In the genomic region with DNA sequence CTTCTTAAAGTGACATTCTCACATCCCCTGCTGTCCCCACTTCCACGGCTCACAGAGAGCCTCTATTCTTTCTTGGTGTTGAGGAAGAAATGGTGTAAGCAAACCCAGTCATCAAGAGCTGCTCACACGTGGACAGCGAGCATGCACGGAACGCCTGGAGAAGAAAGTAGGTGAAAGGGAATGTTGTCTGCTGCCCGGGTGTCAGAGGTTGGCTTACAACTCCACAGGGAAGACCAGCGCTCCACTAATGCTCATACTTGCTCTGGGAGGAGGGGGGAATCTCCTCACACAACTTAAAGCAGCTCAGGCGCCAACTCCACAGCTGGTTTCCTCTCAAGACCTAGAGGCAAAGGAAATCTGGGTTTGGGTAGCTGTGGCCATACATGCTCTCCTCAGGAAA, we compare ENCODE assay signal across 11 mouse cellular contexts.
DNase-seq lines count a peak whose midpoint lies in the region; ATAC-seq lines count a peak whose summit lies in the region.
"Had no signal": no experiment of that assay in that cellular context is flagged by ENCODE, and none has a peak within 500 bp of the region (broad histone marks: within the 10 kb centered on the region; RNA-seq: fewer than 3 reads in every experiment).

No protein-coding gene starts in this region.

- peak; percentile 53; the same call in 1 of the 2 replicates for ATAC-seq in lung, embryonic 16.5 days (ENCODE audit: low read depth)
- no peak for ATAC-seq in heart, embryonic 14.5 days (ENCODE audit: insufficient number of reproducible peaks, insufficient read depth, low FRiP score, low read depth)
- no peak for ATAC-seq in frontal cortex, adult (ENCODE audit: low TSS enrichment)

- H3K9ac ChIP-seq in lung, embryonic 16.5 days (ENCODE audit: low read length): peak overlapping the region; percentile 28; the same call in 1 of the 2 replicates
- H3K9ac ChIP-seq in heart, embryonic 14.5 days (ENCODE audit: low read length): no peak overlapping the region

- no peak overlapping the region for H3K27ac ChIP-seq in lung, embryonic 16.5 days (ENCODE audit: low read length)
- H3K27ac ChIP-seq in heart, embryonic 14.5 days (replicated peaks in 1 of 2; ENCODE audit: control insufficient read depth in 1 of 2, insufficient read depth in 1 of 2, low read depth in 2 of 2, low read length in 2 of 2): no peak overlapping the region

- peaks cover 13% of the 10 kb centered on the region for H3K4me1 ChIP-seq in lung, embryonic 16.5 days (replicated peaks; ENCODE audit: control insufficient read depth, insufficient read depth, low read length)
- peaks cover 5 to 9% of the 10 kb centered on the region in 2 experiments; a peak in 3 of 4 replicates for H3K4me1 ChIP-seq in heart, embryonic 14.5 days (ENCODE audit: control insufficient read depth in 2 of 2, insufficient read depth in 2 of 2, low read length in 2 of 2)

- no peak overlapping the region for H3K4me2 ChIP-seq in lung, embryonic 16.5 days (ENCODE audit: low read depth, low read length)
- peak overlapping the region; percentile 18 for H3K4me2 ChIP-seq in heart, embryonic 14.5 days (ENCODE audit: low read length)

- H3K4me3 ChIP-seq in lung, embryonic 16.5 days (ENCODE audit: low read length): no peak overlapping the region
- H3K4me3 ChIP-seq in heart, embryonic 14.5 days (ENCODE audit: control insufficient read depth in 1 of 2, insufficient read depth in 1 of 2, low read depth in 1 of 2, low read length in 2 of 2): no peak overlapping the region
- H3K4me3 ChIP-seq: erythroblast, embryonic 14.5 days had no signal

- no peaks in the 10 kb centered on the region for H3K27me3 ChIP-seq in lung, embryonic 16.5 days (ENCODE audit: control insufficient read depth, insufficient read depth, low read depth, low read length)
- no peaks in the 10 kb centered on the region for H3K27me3 ChIP-seq in heart, embryonic 14.5 days (ENCODE audit: control insufficient read depth, insufficient read depth, low read length)

- no peaks in the 10 kb centered on the region for H3K36me3 ChIP-seq in lung, embryonic 16.5 days (ENCODE audit: control insufficient read depth, insufficient read depth, low read length)
- H3K36me3 ChIP-seq in heart, embryonic 14.5 days (ENCODE audit: control insufficient read depth, insufficient read depth, low read length): no peaks in the 10 kb centered on the region

- intact Hi-C loops in heart, postnatal 25 days (cut with DNase I): loop anchor here (5.0 kb wide), 1 partner anchor 115 kb away; no protein-coding TSS in a partner anchor

- 20% methylated on average over 8 of the region's 8 CpGs for WGBS in lung, embryonic 16.5 days
- WGBS in heart, embryonic 14.5 days: 35% methylated on average over 8 of the region's 8 CpGs

- peak; percentile 56 to 66 for DNase-seq in heart, adult 18-20 months
- no peak for DNase-seq in heart, postnatal 25 days (ENCODE audit: low spot score)
- no peak for DNase-seq in lung, adult 18-20 months
- peak; percentile 55 for DNase-seq in retina, postnatal 1 day
- DNase-seq in cerebellum, postnatal 25 days: no peak
- DNase-seq: cerebellum, adult 11-12 months; gastrocnemius, postnatal 36 days had no signal

- H3K9me3 ChIP-seq in lung, embryonic 16.5 days (ENCODE audit: control insufficient read depth, low read length): 0 out of 2 replicates have a peak, but pooled peaks cover 2% of the 10 kb centered on the region
- H3K9me3 ChIP-seq in heart, embryonic 14.5 days (ENCODE audit: control insufficient read depth, low read length): 0 out of 2 replicates have a peak, but pooled peaks cover 6% of the 10 kb centered on the region

Comparison
In these comparisons a context has a peak if more than half of its experiments do, and no peak if none do; other contexts are left out.
1. DNase-seq: peak in heart, adult 18-20 months (2 of 2) and retina, postnatal 1 day (single experiment); none in heart, postnatal 25 days (single experiment), lung, adult 18-20 months (0 of 2) and cerebellum, postnatal 25 days (0 of 2).